Comparison of ENCODE assay signal across 25 mouse cellular contexts in the genomic region with DNA sequence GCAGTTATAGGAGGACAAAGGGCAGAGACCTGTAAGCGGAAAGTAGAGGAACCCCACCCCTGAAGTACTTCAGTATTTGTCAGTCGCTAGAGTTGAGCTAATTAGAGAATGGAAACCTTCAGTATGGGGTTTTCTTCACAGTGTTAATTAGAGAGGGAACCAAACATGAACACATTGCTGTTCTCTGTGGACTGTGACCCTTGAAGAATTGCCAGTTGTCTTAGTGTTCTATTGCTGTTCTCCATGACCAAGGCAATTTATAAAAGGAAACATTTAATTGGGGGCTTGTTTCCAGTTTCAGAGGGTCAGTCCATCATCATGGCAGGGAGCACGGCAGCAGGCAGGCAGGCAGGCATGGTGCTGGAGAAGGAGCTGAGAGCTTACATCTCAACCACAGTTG.
"Had no signal": no experiment of that assay in that cellular context is flagged by ENCODE, and none has a peak within 500 bp of the region (broad histone marks: within the 10 kb centered on the region; RNA-seq: fewer than 3 reads in every experiment).

No protein-coding gene starts in this region.

- H3K27ac ChIP-seq: embryonic facial prominence, embryonic 10.5 days; embryonic facial prominence, embryonic 12.5 days; embryonic facial prominence, embryonic 13.5 days; embryonic facial prominence, embryonic 15.5 days; forebrain, embryonic 10.5 days; forebrain, embryonic 12.5 days; forebrain, embryonic 13.5 days; forebrain, embryonic 15.5 days; gastrocnemius, adult 2 months had no signal

- H3K9ac ChIP-seq: embryonic facial prominence, embryonic 12.5 days; embryonic facial prominence, embryonic 13.5 days; embryonic facial prominence, embryonic 15.5 days; forebrain, embryonic 12.5 days; forebrain, embryonic 13.5 days; forebrain, embryonic 15.5 days; forebrain, postnatal 0 days had no signal

- H3K4me2 ChIP-seq: embryonic facial prominence, embryonic 12.5 days; embryonic facial prominence, embryonic 13.5 days; embryonic facial prominence, embryonic 15.5 days; forebrain, embryonic 12.5 days; forebrain, embryonic 13.5 days; forebrain, embryonic 15.5 days had no signal

- H3K9me3 ChIP-seq: embryonic facial prominence, embryonic 10.5 days; embryonic facial prominence, embryonic 12.5 days; embryonic facial prominence, embryonic 13.5 days; embryonic facial prominence, embryonic 15.5 days; forebrain, embryonic 10.5 days; forebrain, embryonic 12.5 days; forebrain, embryonic 13.5 days; forebrain, embryonic 15.5 days had no signal

- H3K4me3 ChIP-seq: embryonic facial prominence, embryonic 10.5 days; embryonic facial prominence, embryonic 12.5 days; embryonic facial prominence, embryonic 13.5 days; embryonic facial prominence, embryonic 15.5 days; erythroblast, embryonic 14.5 days; forebrain, embryonic 10.5 days; forebrain, embryonic 12.5 days; forebrain, embryonic 13.5 days; forebrain, embryonic 15.5 days; gastrocnemius, adult 2 months had no signal

- H3K36me3 ChIP-seq: embryonic facial prominence, embryonic 10.5 days; embryonic facial prominence, embryonic 12.5 days; embryonic facial prominence, embryonic 13.5 days; embryonic facial prominence, embryonic 15.5 days; forebrain, embryonic 10.5 days; forebrain, embryonic 12.5 days; forebrain, embryonic 15.5 days had no signal

- H3K4me1 ChIP-seq: embryonic facial prominence, embryonic 10.5 days; embryonic facial prominence, embryonic 12.5 days; embryonic facial prominence, embryonic 13.5 days; embryonic facial prominence, embryonic 15.5 days; forebrain, embryonic 10.5 days; forebrain, embryonic 12.5 days; forebrain, embryonic 13.5 days; forebrain, embryonic 15.5 days had no signal

- ATAC-seq: forebrain, embryonic 13.5 days; forebrain, embryonic 14.5 days; forebrain, embryonic 15.5 days; forebrain, embryonic 16.5 days; forebrain, postnatal 0 days had no signal

- DNase-seq: cerebellum, adult 2 months; cerebellum, adult 8-10 months; cerebellum, adult 9-10 months; cerebellum, adult 9-11 months; cerebellum, postnatal 25 days; cerebellum, postnatal 36 days; embryo, embryonic 11 days; forebrain, postnatal 0 days; gastrocnemius, adult 2 months; gastrocnemius, postnatal 10 days; gastrocnemius, postnatal 14 days; gastrocnemius, postnatal 25 days; gastrocnemius, postnatal 36 days; heart, adult 18-20 months had no signal

- H3K27me3 ChIP-seq: embryonic facial prominence, embryonic 12.5 days; embryonic facial prominence, embryonic 13.5 days; embryonic facial prominence, embryonic 15.5 days; forebrain, embryonic 12.5 days; forebrain, embryonic 13.5 days; forebrain, embryonic 15.5 days had no signal
